In the genomic region with DNA sequence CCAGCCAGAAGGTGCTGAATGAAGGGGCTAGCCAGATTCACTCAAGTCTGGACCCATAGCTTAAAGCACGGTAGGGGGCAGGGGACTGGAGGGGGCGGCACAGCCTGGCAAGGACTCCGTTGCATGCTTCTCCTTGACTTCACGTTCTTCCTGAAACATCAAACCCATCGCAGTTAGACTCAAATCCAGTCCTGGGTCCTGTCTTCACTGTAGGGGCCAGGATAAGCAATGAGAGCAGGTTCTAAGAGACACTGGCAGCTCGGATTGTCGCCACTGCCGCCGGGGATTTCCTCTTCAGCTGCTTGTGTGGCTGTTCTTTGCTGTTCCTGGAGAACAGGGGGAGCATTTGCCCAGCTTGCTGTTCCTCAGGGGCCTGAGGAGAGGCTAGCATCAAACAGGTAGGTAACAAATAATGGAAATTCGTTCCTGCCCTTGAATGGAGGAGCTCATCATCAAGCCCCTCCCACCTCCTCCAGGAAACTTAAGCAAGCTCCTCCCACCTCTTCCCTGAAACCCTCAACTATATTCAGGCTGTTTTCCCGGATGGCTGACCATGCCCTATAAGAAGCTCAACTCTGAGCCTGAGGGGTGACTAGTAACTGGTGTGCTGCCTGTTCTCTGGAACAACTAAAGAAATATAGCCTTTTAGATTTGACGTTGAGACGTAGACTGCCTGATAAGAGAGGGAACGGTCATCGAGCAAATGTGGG, we compare ENCODE assay signal across 8 mouse cellular contexts. TPM values are rescaled to one million over a fixed set of nuclear protein-coding genes. Genes with fewer than 3 reads are reported as not detected.
A peak's percentile ranks its signal among the peaks of the same experiment; 100 is the strongest.
DNase-seq lines count a peak whose midpoint lies in the region; ATAC-seq and TF ChIP-seq lines count a peak whose summit lies in the region.

No protein-coding gene starts in this region.

- no peak overlapping the region for H3K27ac ChIP-seq in hindbrain, embryonic 14.5 days
- no peak overlapping the region for H3K27ac ChIP-seq in lung, embryonic 14.5 days (ENCODE audit: low read depth)
- no peak overlapping the region for H3K27ac ChIP-seq in thymus, adult 2 months (ENCODE audit: control insufficient read depth, insufficient read depth, low read length)

- no peak overlapping the region for H3K4me3 ChIP-seq in hindbrain, embryonic 14.5 days (replicated peaks; ENCODE audit: low read length)
- peak overlapping the region; percentile 20 for H3K4me3 ChIP-seq in lung, embryonic 14.5 days (ENCODE audit: low read depth, low read length)
- H3K4me3 ChIP-seq in thymus, adult 2 months (ENCODE audit: control insufficient read depth, insufficient read depth, low read length): no peak overlapping the region

- H3K27me3 ChIP-seq in hindbrain, embryonic 14.5 days (ENCODE audit: control insufficient read depth, insufficient read depth, low read length): no peaks in the 10 kb centered on the region
- H3K27me3 ChIP-seq in lung, embryonic 14.5 days (ENCODE audit: insufficient read depth, low read length): no peaks in the 10 kb centered on the region
- no peaks in the 10 kb centered on the region for H3K27me3 ChIP-seq in thymus, adult 2 months (ENCODE audit: control insufficient read depth, insufficient read depth, low read length)

- peak; percentile 19 for DNase-seq in ES-CJ7 (ENCODE audit: low read depth, low spot score)
- no peak for DNase-seq in hindbrain, embryonic 14.5 days (ENCODE audit: low spot score)
- DNase-seq in lung, embryonic 14.5 days: peak; percentile 57
- no peak for DNase-seq in cerebellum, adult 9-11 months
- DNase-seq in layer of hippocampus, postnatal 36 days: no peak
- DNase-seq in thymus, adult 2 months: no peak

- H3K9me3 ChIP-seq in hindbrain, embryonic 14.5 days (ENCODE audit: control insufficient read depth, low read length): no peaks in the 10 kb centered on the region
- H3K9me3 ChIP-seq in lung, embryonic 14.5 days (ENCODE audit: low read depth, low read length): no peaks in the 10 kb centered on the region

- no peaks in the 10 kb centered on the region for H3K36me3 ChIP-seq in hindbrain, embryonic 14.5 days (replicated peaks; ENCODE audit: control insufficient read depth, insufficient read depth)
- H3K36me3 ChIP-seq in lung, embryonic 14.5 days (ENCODE audit: insufficient read depth): no peaks in the 10 kb centered on the region
- no peaks in the 10 kb centered on the region for H3K36me3 ChIP-seq in thymus, adult 2 months (ENCODE audit: control insufficient read depth, insufficient read depth, low read length)

- WGBS in hindbrain, embryonic 14.5 days: 32% methylated on average over 15 of the region's 15 CpGs
- 23% methylated on average over 15 of the region's 15 CpGs for WGBS in lung, embryonic 14.5 days
- 53% methylated on average over 15 of the region's 15 CpGs for WGBS in thymus, adult 2 months

- H3K4me2 ChIP-seq in hindbrain, embryonic 14.5 days (replicated peaks): peak overlapping the region; percentile 30
- H3K4me2 ChIP-seq in lung, embryonic 14.5 days: peak overlapping the region; percentile 54

- TF ChIP-seq POLR2A in thymus, adult 2 months (IDR thresholded peaks at IDR 0.05; ENCODE audit: control insufficient read depth, extremely low read depth, insufficient read depth, low read length, poor library complexity): no peak

- TF ChIP-seq CTCF in lung, embryonic 14.5 days (IDR thresholded peaks at IDR 0.05; ENCODE audit: low read depth): no peak
- TF ChIP-seq CTCF in thymus, adult 2 months (IDR thresholded peaks at IDR 0.05; ENCODE audit: borderline replicate concordance, control insufficient read depth, extremely low read depth, insufficient read depth, low read length, poor library complexity): no peak

- no peak overlapping the region for H3K9ac ChIP-seq in hindbrain, embryonic 14.5 days
- peak overlapping the region; percentile 18 for H3K9ac ChIP-seq in lung, embryonic 14.5 days

- H3K4me1 ChIP-seq in hindbrain, embryonic 14.5 days (replicated peaks; ENCODE audit: control insufficient read depth, insufficient read depth, low read length): no peaks in the 10 kb centered on the region
- H3K4me1 ChIP-seq in lung, embryonic 14.5 days (ENCODE audit: insufficient read depth): no peaks in the 10 kb centered on the region
- no peaks in the 10 kb centered on the region for H3K4me1 ChIP-seq in thymus, adult 2 months (replicated peaks; ENCODE audit: control insufficient read depth, insufficient read depth, low read length)

- ATAC-seq in common myeloid progenitor, adult 5-6 weeks (replicated peaks; ENCODE audit: low read depth, poor library complexity, severe bottlenecking): 0 out of 2 replicates have a peak, but pooled peaks have one; percentile 11
- no peak for ATAC-seq in hindbrain, embryonic 14.5 days (ENCODE audit: low FRiP score)
- no peak for ATAC-seq in lung, embryonic 14.5 days (ENCODE audit: insufficient read depth)
- no peak for ATAC-seq in megakaryocyte progenitor cell, adult 5-6 weeks (replicated peaks; ENCODE audit: poor library complexity)

RNA-seq across cellular contexts. Expression of a gene that starts 18.3 kb away (rescaled TPM):
- total RNA-seq in common myeloid progenitor, adult 5-6 weeks (2017): not detected in 2 replicates
- not detected in 2 replicates for polyA plus RNA-seq in hindbrain, embryonic 14.5 days (2014; fragmentation: Nextera tagmentation; extraction: Ambion mirVana)
- not detected in 2 replicates for polyA plus RNA-seq in lung, embryonic 14.5 days (2014; fragmentation: Nextera tagmentation; extraction: Ambion mirVana)
- total RNA-seq in megakaryocyte progenitor cell, adult 5-6 weeks (2015): not detected in 2 replicates
- total RNA-seq in megakaryocyte progenitor cell, adult 5-6 weeks (2017): not detected in 2 replicates
- not detected for total RNA-seq in layer of hippocampus, postnatal 36 days (2021)
- not detected in 2 replicates for polyA plus RNA-seq in thymus, adult 2 months (2012; rRNA removed)

RNA-seq across cellular contexts. Expression of a gene that starts 31.9 kb away (rescaled TPM):
- total RNA-seq in common myeloid progenitor, adult 5-6 weeks (2017): not detected in 2 replicates
- not detected in 2 replicates for polyA plus RNA-seq in hindbrain, embryonic 14.5 days (2014; fragmentation: Nextera tagmentation; extraction: Ambion mirVana)
- not detected in 2 replicates for polyA plus RNA-seq in lung, embryonic 14.5 days (2014; fragmentation: Nextera tagmentation; extraction: Ambion mirVana)
- not detected in 2 replicates for total RNA-seq in megakaryocyte progenitor cell, adult 5-6 weeks (2015)
- total RNA-seq in megakaryocyte progenitor cell, adult 5-6 weeks (2017): not detected in 2 replicates
- not detected for total RNA-seq in layer of hippocampus, postnatal 36 days (2021)
- polyA plus RNA-seq in thymus, adult 2 months (2012; rRNA removed): not detected in 2 replicates

RNA-seq across cellular contexts. Expression of a gene that starts 45.6 kb away (rescaled TPM):
- not detected in 2 replicates for total RNA-seq in common myeloid progenitor, adult 5-6 weeks (2017)
- not detected in 2 replicates for polyA plus RNA-seq in hindbrain, embryonic 14.5 days (2014; fragmentation: Nextera tagmentation; extraction: Ambion mirVana)
- not detected in 2 replicates for polyA plus RNA-seq in lung, embryonic 14.5 days (2014; fragmentation: Nextera tagmentation; extraction: Ambion mirVana)
- total RNA-seq in megakaryocyte progenitor cell, adult 5-6 weeks (2015): not detected in 2 replicates
- total RNA-seq in megakaryocyte progenitor cell, adult 5-6 weeks (2017): not detected in 2 replicates
- total RNA-seq in layer of hippocampus, postnatal 36 days (2021): not detected
- not detected in 2 replicates for polyA plus RNA-seq in thymus, adult 2 months (2012; rRNA removed)

Comparison
In these comparisons a context has a peak if more than half of its experiments do, and no peak if none do; other contexts are left out.
1. DNase-seq: peak in ES-CJ7 (single experiment) and lung, embryonic 14.5 days (single experiment); none in hindbrain, embryonic 14.5 days (single experiment), cerebellum, adult 9-11 months (single experiment), layer of hippocampus, postnatal 36 days (0 of 2) and thymus, adult 2 months (single experiment).